Mouse (Mus musculus): Measurements from ENCODE around the gene Plcl1. TPM values are rescaled to one million over a fixed set of nuclear protein-coding genes. Genes with fewer than 3 reads are reported as not detected.

The Plcl1 gene
- polyA plus RNA-seq, 2 experiments = 0.05 to 0.12 TPM

GRCm38 (mm10) chr1:55631496-55631895 is 225.8 kb downstream of the Plcl1 start:
- H3K36me3 ChIP-seq (replicated peaks; ENCODE audit: control insufficient read depth, insufficient read depth, low read depth) = no peaks in the 10 kb centered on the region
- H3K27ac ChIP-seq = no peak overlapping the region
- no peak overlapping the region for H3K4me3 ChIP-seq (ENCODE audit: insufficient read depth in 1 of 2, low read depth in 2 of 2, low read length in 2 of 2)
- no peaks in the 10 kb centered on the region for H3K4me1 ChIP-seq (replicated peaks; ENCODE audit: control insufficient read depth in 2 of 2, insufficient read depth in 2 of 2, low read length in 1 of 2)
- H3K9me3 ChIP-seq (ENCODE audit: control insufficient read depth, low read length) = no peaks in the 10 kb centered on the region
- no peak overlapping the region for H3K9ac ChIP-seq (replicated peaks)
- no peaks in the 10 kb centered on the region for H3K27me3 ChIP-seq (ENCODE audit: control insufficient read depth, insufficient read depth, low read length)
- ATAC-seq (ENCODE audit: insufficient read depth) (no peak), DNase-seq (ENCODE audit: low read depth in 3 of 3, low spot score in 3 of 3) (no peak)
- 29% methylated on average over 1 of the region's 1 CpGs for WGBS (ENCODE audit: insufficient replicate concordance)
- TF ChIP-seq CTCF (IDR thresholded peaks at IDR 0.05; ENCODE audit: low read depth) (no peak), EP300 (IDR thresholded peaks at IDR 0.05; ENCODE audit: low read depth) (no peak)
- no peak overlapping the region for H3K4me2 ChIP-seq (ENCODE audit: low read depth)

GRCm38 (mm10) chr1:55632024-55632423 is 226.3 kb downstream of the Plcl1 start:
- Histone ChIP-seq H3K36me3 (replicated peaks; ENCODE audit: control insufficient read depth, insufficient read depth, low read depth) (no peaks in the 10 kb centered on the region), H3K9ac (replicated peaks) (no peak overlapping the region), H3K4me2 (ENCODE audit: low read depth) (no peak overlapping the region), H3K9me3 (ENCODE audit: control insufficient read depth, low read length) (no peaks in the 10 kb centered on the region), H3K27ac (no peak overlapping the region), H3K27me3 (ENCODE audit: control insufficient read depth, insufficient read depth, low read length) (no peaks in the 10 kb centered on the region), H3K4me3 (ENCODE audit: insufficient read depth in 1 of 2, low read depth in 2 of 2, low read length in 2 of 2) (no peak overlapping the region), H3K4me1 (replicated peaks; ENCODE audit: control insufficient read depth in 2 of 2, insufficient read depth in 2 of 2, low read length in 1 of 2) (no peaks in the 10 kb centered on the region)
- TF ChIP-seq CTCF (IDR thresholded peaks at IDR 0.05; ENCODE audit: low read depth) (no peak), EP300 (IDR thresholded peaks at IDR 0.05; ENCODE audit: low read depth) (no peak)
- WGBS (ENCODE audit: insufficient replicate concordance) = 47% methylated on average over 2 of the region's 2 CpGs
- ATAC-seq (ENCODE audit: insufficient read depth) (no peak), DNase-seq (ENCODE audit: low read depth in 3 of 3, low spot score in 3 of 3) (no peak)

- H3K4me2 ChIP-seq (ENCODE audit: low read depth) = no peak overlapping the region
- no peak overlapping the region for H3K27ac ChIP-seq
- no peaks in the 10 kb centered on the region for H3K9me3 ChIP-seq (ENCODE audit: control insufficient read depth, low read length)
- H3K27me3 ChIP-seq (ENCODE audit: control insufficient read depth, insufficient read depth, low read length) = no peaks in the 10 kb centered on the region
- no peaks in the 10 kb centered on the region for H3K4me1 ChIP-seq (replicated peaks; ENCODE audit: control insufficient read depth in 2 of 2, insufficient read depth in 2 of 2, low read length in 1 of 2)
- ATAC-seq (ENCODE audit: insufficient read depth) (no peak), DNase-seq (ENCODE audit: low read depth in 3 of 3, low spot score in 3 of 3) (no peak)
- 52% methylated on average over 4 of the region's 4 CpGs for WGBS (ENCODE audit: insufficient replicate concordance)
- no peaks in the 10 kb centered on the region for H3K36me3 ChIP-seq (replicated peaks; ENCODE audit: control insufficient read depth, insufficient read depth, low read depth)
- no peak overlapping the region for H3K4me3 ChIP-seq (ENCODE audit: insufficient read depth in 1 of 2, low read depth in 2 of 2, low read length in 2 of 2)
- no peak overlapping the region for H3K9ac ChIP-seq (replicated peaks)
- TF ChIP-seq CTCF (IDR thresholded peaks at IDR 0.05; ENCODE audit: low read depth) (no peak), EP300 (IDR thresholded peaks at IDR 0.05; ENCODE audit: low read depth) (no peak)
These were observed 227.6 kb downstream of the Plcl1 start for GRCm38 (mm10) chr1:55633326-55633725.

- WGBS (ENCODE audit: insufficient replicate concordance) = 49% methylated on average over 8 of the region's 8 CpGs
- Histone ChIP-seq H3K9ac (replicated peaks) (no peak overlapping the region), H3K27me3 (ENCODE audit: control insufficient read depth, insufficient read depth, low read length) (no peaks in the 10 kb centered on the region), H3K4me3 (ENCODE audit: insufficient read depth in 1 of 2, low read depth in 2 of 2, low read length in 2 of 2) (no peak overlapping the region), H3K4me2 (ENCODE audit: low read depth) (no peak overlapping the region), H3K9me3 (ENCODE audit: control insufficient read depth, low read length) (no peaks in the 10 kb centered on the region), H3K27ac (no peak overlapping the region), H3K36me3 (replicated peaks; ENCODE audit: control insufficient read depth, insufficient read depth, low read depth) (no peaks in the 10 kb centered on the region), H3K4me1 (replicated peaks; ENCODE audit: control insufficient read depth in 2 of 2, insufficient read depth in 2 of 2, low read length in 1 of 2) (no peaks in the 10 kb centered on the region)
- DNase-seq (ENCODE audit: low read depth in 3 of 3, low spot score in 3 of 3) (no peak), ATAC-seq (ENCODE audit: insufficient read depth) (no peak)
- TF ChIP-seq EP300 (IDR thresholded peaks at IDR 0.05; ENCODE audit: low read depth) (no peak), CTCF (IDR thresholded peaks at IDR 0.05; ENCODE audit: low read depth) (no peak)
These were observed 253.9 kb downstream of the Plcl1 start for GRCm38 (mm10) chr1:55659518-55660210.

DNA sequence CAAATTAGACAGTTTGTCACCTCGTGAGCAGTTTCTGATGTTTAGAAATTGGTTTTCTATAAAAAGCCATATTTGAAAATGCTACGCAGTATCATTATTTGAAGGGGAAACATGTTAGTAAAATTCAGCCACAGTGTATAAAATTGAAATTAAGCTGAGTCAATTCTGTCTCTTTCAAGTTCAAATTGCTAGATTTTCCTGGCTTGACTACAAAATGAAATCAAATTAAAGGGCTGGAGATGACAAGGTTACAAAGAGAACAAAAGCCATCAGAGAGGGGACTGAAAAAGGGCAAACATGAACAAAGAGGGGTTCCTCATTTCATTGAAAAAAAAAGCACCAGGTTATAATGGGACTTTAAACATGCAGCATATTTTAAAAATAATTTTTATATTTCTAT is 255.7 kb downstream of the Plcl1 start:
- TF ChIP-seq EP300 (IDR thresholded peaks at IDR 0.05; ENCODE audit: low read depth) = no peak
- TF ChIP-seq CTCF (IDR thresholded peaks at IDR 0.05; ENCODE audit: low read depth) = no peak
- Histone ChIP-seq H3K4me3 (ENCODE audit: insufficient read depth in 1 of 2, low read depth in 2 of 2, low read length in 2 of 2) (no peak overlapping the region), H3K27me3 (ENCODE audit: control insufficient read depth, insufficient read depth, low read length) (no peaks in the 10 kb centered on the region), H3K9ac (replicated peaks) (no peak overlapping the region), H3K4me2 (ENCODE audit: low read depth) (no peak overlapping the region), H3K27ac (no peak overlapping the region), H3K4me1 (replicated peaks; ENCODE audit: control insufficient read depth in 2 of 2, insufficient read depth in 2 of 2, low read length in 1 of 2) (no peaks in the 10 kb centered on the region), H3K36me3 (replicated peaks; ENCODE audit: control insufficient read depth, insufficient read depth, low read depth) (no peaks in the 10 kb centered on the region), H3K9me3 (ENCODE audit: control insufficient read depth, low read length) (no peaks in the 10 kb centered on the region)
- ATAC-seq (ENCODE audit: insufficient read depth) (no peak), DNase-seq (ENCODE audit: low read depth in 3 of 3, low spot score in 3 of 3) (no peak)
- 62% methylated on average over 2 of the region's 2 CpGs for WGBS (ENCODE audit: insufficient replicate concordance)

Data from liver, embryonic 14.5 days (tissue).